Mouse (Mus musculus) ES-E14 (cell line): Measurements from ENCODE around the gene Ddx23. TPM values are rescaled to one million over a fixed set of nuclear protein-coding genes. Genes with fewer than 3 reads are reported as not detected.

ENCODE experiments used
- DNase-seq: peaks from one replicate; pipeline ENCODE4 v3.0.0-alpha.2; 2013; ENCODE audit warnings: low read depth, low spot score
- H3K27ac ChIP-seq: 2 replicates; pipeline ENCODE4 v1.5.1; 2012; ENCODE audit warnings: low read depth, mild to moderate bottlenecking, low read length, moderate library complexity, mixed read lengths; ENCODE audit not compliant: poor library complexity, insufficient read depth, severe bottlenecking
- H3K36me3 ChIP-seq: 2 replicates; pipeline ENCODE4 v1.6.1; 2012; ENCODE audit warnings: mild to moderate bottlenecking, low read length, moderate library complexity, mixed read lengths; ENCODE audit not compliant: control insufficient read depth, poor library complexity, insufficient read depth, severe bottlenecking
- H3K4me1 ChIP-seq, 2 experiments: fragments of 150-350 bp in 1 of 2; sonication (generic) in 1 of 2; 2 replicates each; pipeline ENCODE4 v1.6.1; 2012; ENCODE audit warnings: low read length in 2 of 2, mild to moderate bottlenecking in 1 of 2, mixed read lengths in 1 of 2; ENCODE audit not compliant: control insufficient read depth in 2 of 2, insufficient read depth in 2 of 2, poor library complexity in 1 of 2
- H3K4me3 ChIP-seq, 2 experiments: fragments of 150-350 bp in 1 of 2; sonication (generic) in 1 of 2; 2 replicates each; pipeline ENCODE4 v1.5.1; 2012; ENCODE audit warnings: low read length in 2 of 2, low read depth in 1 of 2, mild to moderate bottlenecking in 1 of 2, mixed read lengths in 1 of 2; ENCODE audit not compliant: insufficient read depth in 1 of 2, poor library complexity in 1 of 2, severe bottlenecking in 1 of 2
- H3K9ac ChIP-seq: 2 replicates; pipeline ENCODE4 v1.6.1; 2012; ENCODE audit warnings: low read depth, mild to moderate bottlenecking, low read length, mixed read lengths; ENCODE audit not compliant: poor library complexity, insufficient read depth, severe bottlenecking
- H3K9me3 ChIP-seq: fragments of 150-350 bp; sonication (generic); 2 replicates; pipeline ENCODE4 v1.6.1; 2012; ENCODE audit warnings: low read depth, mild to moderate bottlenecking, low read length; ENCODE audit not compliant: control insufficient read depth, insufficient read depth
- CHD2 ChIP-seq: IDR thresholded peaks from 2 replicates; pipeline ENCODE4 v1.6.1; 2014; ENCODE audit warnings: mild to moderate bottlenecking, low read depth, low read length, inconsistent platforms
- HCFC1 ChIP-seq: IDR thresholded peaks from 2 replicates; pipeline ENCODE4 v1.6.1; 2012; ENCODE audit warnings: low read length, inconsistent platforms, borderline replicate concordance; ENCODE audit not compliant: insufficient read depth
- ZC3H11A ChIP-seq: IDR thresholded peaks from 2 replicates; pipeline ENCODE4 v1.6.1; 2012; ENCODE audit warnings: low read depth, mild to moderate bottlenecking, inconsistent platforms, low read length, borderline replicate concordance
- ZNF384 ChIP-seq: IDR thresholded peaks from 2 replicates; pipeline ENCODE4 v1.6.1; 2012; ENCODE audit warnings: low read depth, low read length, inconsistent platforms
- in situ Hi-C, 2 experiments: fragments of 600-800 bp; cut with MboI; formaldehyde crosslinking; loops; one replicate each; pipeline ENCODE4 v1.15.1; 2025; ENCODE audit warnings: low sequenced_read_pairs in 2 of 2, inconsistent platforms in 1 of 2; ENCODE audit not compliant: unreplicated experiment in 2 of 2
- total RNA-seq: library from RNA; depleted of rRNA; stranded (reverse); fragments of 300-350 nt; gene quantifications from 2 replicates; pipeline ENCODE4 v1.2.3, GENCODE M21; 2012; rRNA removed

The Ddx23 gene
- total RNA-seq, 1 experiment, result 147 TPM

DNA sequence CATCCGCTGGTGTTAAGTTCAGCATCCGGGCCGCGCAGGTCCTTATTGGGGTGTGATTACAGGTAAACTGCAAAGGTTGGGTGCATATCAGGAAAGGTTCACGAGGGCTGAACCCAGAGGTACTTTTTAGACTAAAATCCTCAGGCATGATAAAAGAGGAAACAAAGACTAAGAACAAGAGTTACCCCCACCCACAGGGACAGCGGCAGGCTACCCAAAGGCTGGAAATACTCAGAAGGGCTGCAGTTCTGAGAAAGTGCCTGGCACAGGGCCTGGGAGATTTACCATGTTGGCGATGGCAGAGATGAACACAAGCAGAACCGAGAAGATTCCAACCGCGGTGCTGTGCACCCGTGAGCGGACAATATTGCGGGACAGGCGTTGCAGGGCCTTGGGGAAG lies 66.1 kb downstream of the Ddx23 start:
- peaks cover 3% of the 10 kb centered on the region; the same call in 1 of the 2 replicates for H3K36me3 ChIP-seq
- H3K9ac ChIP-seq, result no peak overlapping the region
- H3K4me1 ChIP-seq, result peaks cover 4 to 33% of the 10 kb centered on the region in 2 experiments; a peak in 2 of 4 replicates
- no peaks in the 10 kb centered on the region for H3K9me3 ChIP-seq
- TF ChIP-seq ZC3H11A (no peak), HCFC1 (no peak), ZNF384 (no peak), CHD2 (no peak)
- no peak overlapping the region for H3K27ac ChIP-seq
- no peak for DNase-seq
- no peak overlapping the region for H3K4me3 ChIP-seq
- in situ Hi-C loops, result no loop called here

Other genes starting within 250 kb of the Ddx23 start
- gene Olfr282, start 231.7 kb downstream of the Ddx23 start, total RNA-seq, result not detected in 2 replicates
- gene Olfr281, start 210.3 kb downstream of the Ddx23 start, total RNA-seq, result not detected in 2 replicates
- gene OR5BS1P, start 193.0 kb downstream of the Ddx23 start, total RNA-seq, result not detected in 2 replicates
- not detected in 2 replicates for gene Lalba, start 180.2 kb downstream of the Ddx23 start, total RNA-seq
- gene Olfr279, start 170.5 kb downstream of the Ddx23 start, total RNA-seq, result 0.04 TPM in 1 of 2 replicates, not detected in the other
- gene Kansl2, start 128.6 kb downstream of the Ddx23 start, total RNA-seq, result 95.0 and 111 TPM in 2 replicates
- gene Ccnt1, start 92.0 kb downstream of the Ddx23 start, total RNA-seq, result 53.1 and 59.1 TPM in 2 replicates
- gene 4930415O20Rik, start 91.9 kb downstream of the Ddx23 start, total RNA-seq, result not detected in 2 replicates
- 9.0 and 15.3 TPM in 2 replicates for gene Adcy6, start 52.8 kb downstream of the Ddx23 start, total RNA-seq
- 27.3 and 32.0 TPM in 2 replicates for gene Cacnb3, start 32.1 kb downstream of the Ddx23 start, total RNA-seq
- gene Rnd1, start 14.6 kb upstream of the Ddx23 start, total RNA-seq, result 5.7 and 7.6 TPM in 2 replicates
- gene Ccdc65, start 45.3 kb upstream of the Ddx23 start, total RNA-seq, result 0.26 and 0.76 TPM in 2 replicates
- 105 and 119 TPM in 2 replicates for gene Fkbp11, start 65.3 kb upstream of the Ddx23 start, total RNA-seq
- gene Arf3, start 100.3 kb upstream of the Ddx23 start, total RNA-seq, result 26.2 and 41.2 TPM in 2 replicates
- 1.1 and 1.3 TPM in 2 replicates for gene Wnt10b, start 115.3 kb upstream of the Ddx23 start, total RNA-seq
- gene Wnt1, start 127.0 kb upstream of the Ddx23 start, total RNA-seq, result not detected in 2 replicates
- gene Ddn, start 146.6 kb upstream of the Ddx23 start, total RNA-seq, result 0.11 and 0.22 TPM in 2 replicates
- gene Prkag1, start 168.6 kb upstream of the Ddx23 start, total RNA-seq, result 36.6 and 54.7 TPM in 2 replicates
- 30.7 and 35.9 TPM in 2 replicates for gene Kmt2d, start 208.3 kb upstream of the Ddx23 start, total RNA-seq
- gene Rhebl1, start 231.6 kb upstream of the Ddx23 start, total RNA-seq, result 43.6 and 48.2 TPM in 2 replicates
- gene Dhh, start 235.6 kb upstream of the Ddx23 start, total RNA-seq, result 1.0 and 1.2 TPM in 2 replicates